Mouse (Mus musculus): ENCODE data around the gene Smim13. TPM values are rescaled to one million over a fixed set of nuclear protein-coding genes. Genes with fewer than 3 reads are reported as not detected.
"Not testable (repeated sequence)": the region's sequence is repeated elsewhere in the genome, so short reads cannot be mapped to it uniquely, and the experiment has no call there.

The Smim13 gene
- 10 to 100 TPM; 15.5 to 16.4 TPM for total RNA-seq (2021)
- long read RNA-seq, experiment 1, full-length matches to known transcripts = 8 of 11 reads
- long read RNA-seq, experiment 1, partial matches to known transcripts = 0 of 11 reads
- long read RNA-seq, experiment 1, other reads (novel, unspliced or antisense) = 3 of 11 reads
- long read RNA-seq, experiment 2, full-length matches to known transcripts = 32 of 39 reads
- long read RNA-seq, experiment 2, partial matches to known transcripts = 0 of 39 reads
- long read RNA-seq, experiment 2, other reads (novel, unspliced or antisense) = 7 of 39 reads

DNA sequence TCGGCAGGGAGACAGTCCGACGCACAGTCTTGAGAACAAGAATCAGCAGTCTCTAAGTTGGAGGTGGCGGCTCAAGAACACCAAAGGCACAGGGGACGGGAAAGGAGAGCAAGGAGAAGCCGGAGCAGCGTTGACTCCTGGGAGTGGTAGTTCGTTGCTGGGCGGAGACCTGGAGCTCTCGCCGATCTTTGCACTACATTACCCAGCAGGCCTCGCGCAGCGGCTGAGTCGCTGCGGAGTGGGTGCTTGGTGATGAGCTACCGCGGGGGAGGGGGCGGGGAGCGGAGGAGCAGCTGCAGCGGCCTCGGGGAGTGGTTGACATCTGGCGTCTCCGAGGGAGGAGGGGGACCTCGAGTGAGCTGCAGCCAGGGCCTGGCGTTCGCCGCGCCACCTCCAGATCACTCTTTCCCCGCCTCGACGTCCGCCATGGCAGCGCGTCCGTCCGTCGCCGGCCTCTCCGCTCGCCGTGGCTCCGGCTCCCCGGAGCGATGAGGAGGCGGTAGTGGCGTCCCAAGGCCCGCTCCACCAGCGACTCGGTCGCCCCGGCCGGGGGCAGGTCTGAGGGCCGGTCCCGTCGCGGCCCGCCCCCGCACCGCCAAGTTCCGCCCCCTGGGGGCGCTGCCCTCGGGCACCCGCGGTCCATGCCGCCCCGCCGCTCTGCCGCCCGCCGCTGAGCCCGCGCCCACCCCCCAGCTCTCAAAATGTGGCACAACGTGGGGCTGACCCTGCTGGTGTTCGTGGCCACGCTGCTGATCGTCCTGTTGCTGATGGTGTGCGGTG, at the start of gene Smim13:
Smim13 (plus strand) TSS at position 307 of the 780 bp plus-strand sequence.
- peak; percentile 72 to 79 for DNase-seq (ENCODE audit: low spot score in 2 of 2)

- no peak for DNase-seq (ENCODE audit: low spot score in 2 of 2)
Measured at GRCm38 (mm10) chr13:41200861-41201260, 48.8 kb upstream of the Smim13 start.

DNA sequence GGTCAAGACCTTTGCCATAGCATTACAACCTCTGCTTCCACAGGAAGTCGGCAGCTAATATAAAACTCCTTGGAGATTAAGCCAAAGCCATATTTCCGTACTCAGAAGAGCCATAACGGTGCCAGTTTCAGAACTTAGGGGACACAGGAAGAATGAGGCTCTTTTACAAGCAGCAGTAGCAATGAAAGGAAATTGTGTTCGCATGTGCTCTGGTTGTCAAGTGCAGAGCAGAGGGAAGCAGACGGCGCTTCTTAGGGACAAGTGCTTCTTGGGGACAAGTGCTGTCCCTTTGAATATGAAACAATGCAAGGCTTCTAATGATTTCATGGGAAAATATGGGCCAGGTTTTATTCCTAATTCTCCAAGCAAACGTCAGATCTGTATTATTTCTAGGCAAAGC, 46.4 kb upstream of the Smim13 start:
- no peak for DNase-seq (ENCODE audit: low spot score in 2 of 2)

GRCm38 (mm10) chr13:41203691-41204090, 46.0 kb upstream of the Smim13 start:
- DNase-seq (ENCODE audit: low spot score in 2 of 2) = no peak

DNA sequence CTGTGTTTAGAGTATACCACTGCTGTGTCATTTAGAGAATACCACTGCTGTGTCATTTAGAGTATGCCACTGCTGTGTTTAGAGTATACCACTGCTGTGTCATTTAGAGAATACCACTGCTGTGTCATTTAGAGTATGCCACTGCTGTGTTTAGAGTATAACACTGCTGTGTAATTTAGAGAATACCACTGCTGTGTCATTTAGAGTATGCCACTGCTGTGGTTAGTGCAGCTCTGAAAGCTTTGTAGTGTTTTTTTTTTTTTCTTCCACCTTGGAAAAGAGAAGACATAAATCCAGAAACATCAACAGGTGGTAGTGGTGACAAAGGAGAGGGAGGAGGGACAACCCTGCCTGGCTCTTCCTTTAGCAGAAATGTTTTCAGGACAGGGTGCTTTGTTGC, 44.1 kb upstream of the Smim13 start:
- DNase-seq (ENCODE audit: low spot score in 2 of 2) = not testable (repeated sequence)

GRCm38 (mm10) chr13:41206241-41206640, 43.4 kb upstream of the Smim13 start:
- no peak for DNase-seq (ENCODE audit: low spot score in 2 of 2)

- no peak for DNase-seq (ENCODE audit: low spot score in 2 of 2)
Measured at GRCm38 (mm10) chr13:41211276-41211675, 38.4 kb upstream of the Smim13 start.

- DNase-seq (ENCODE audit: low spot score in 2 of 2) = no peak
Measured at GRCm38 (mm10) chr13:41212558-41213322, 36.9 kb upstream of the Smim13 start.

DNA sequence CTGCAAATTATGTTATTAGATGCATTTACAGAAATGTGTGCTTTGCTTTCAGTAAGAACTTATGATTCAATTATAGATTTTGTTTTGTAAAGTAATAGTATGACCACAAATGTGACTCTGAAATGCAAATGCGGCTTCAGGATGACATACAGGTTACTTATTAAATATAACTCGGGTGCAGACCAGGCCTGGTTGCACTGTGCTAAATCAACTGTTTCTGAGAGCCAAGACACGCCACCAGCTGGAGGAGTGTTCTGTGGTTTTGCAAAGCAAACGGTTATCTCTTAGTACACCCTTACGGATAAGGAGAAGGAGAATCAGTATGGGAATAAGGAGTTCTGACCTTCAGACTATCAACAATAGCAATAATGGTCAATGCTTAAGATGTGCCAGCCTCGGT, 34.0 kb upstream of the Smim13 start:
- no peak for DNase-seq (ENCODE audit: low spot score in 2 of 2)

GRCm38 (mm10) chr13:41216236-41216635, 33.4 kb upstream of the Smim13 start:
- no peak for DNase-seq (ENCODE audit: low spot score in 2 of 2)

GRCm38 (mm10) chr13:41219056-41219455, 30.6 kb upstream of the Smim13 start:
- DNase-seq (ENCODE audit: low spot score in 2 of 2) = no peak

GRCm38 (mm10) chr13:41219687-41220303, 29.8 kb upstream of the Smim13 start:
- DNase-seq (ENCODE audit: low spot score in 2 of 2) = no peak

DNA sequence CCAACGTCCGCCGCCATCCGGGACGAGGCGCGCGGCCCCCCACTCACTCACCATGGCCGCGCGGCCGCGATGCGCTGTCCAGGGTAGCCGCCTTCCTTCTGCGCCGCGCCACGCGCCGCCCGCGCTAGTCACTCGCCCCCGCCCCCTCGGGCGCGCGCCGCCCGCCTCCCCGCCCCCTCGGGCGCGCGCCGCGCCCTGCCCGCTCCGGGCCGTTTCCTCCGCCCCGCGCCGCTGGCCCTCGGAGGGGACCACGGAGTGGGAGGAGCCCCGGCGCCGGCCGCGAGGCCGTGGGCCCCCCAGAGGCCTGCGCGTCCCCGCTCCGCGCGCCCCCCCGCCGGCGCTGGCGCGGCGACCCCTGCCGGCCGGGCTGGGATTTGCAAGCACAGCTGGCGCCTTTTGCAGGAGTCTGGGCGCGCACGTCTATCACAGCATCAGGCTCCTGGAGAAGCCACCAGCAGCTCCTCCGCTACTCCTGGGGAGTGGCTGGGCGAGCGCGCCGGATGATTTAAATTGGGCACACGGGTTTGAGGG, 29.3 kb upstream of the Smim13 start, which contains the start of gene Elovl2:
Elovl2 (minus strand) TSS at position 102 of the 531 bp plus-strand sequence.
- DNase-seq (ENCODE audit: low spot score in 2 of 2) = peak; percentile 49 to 53

DNA sequence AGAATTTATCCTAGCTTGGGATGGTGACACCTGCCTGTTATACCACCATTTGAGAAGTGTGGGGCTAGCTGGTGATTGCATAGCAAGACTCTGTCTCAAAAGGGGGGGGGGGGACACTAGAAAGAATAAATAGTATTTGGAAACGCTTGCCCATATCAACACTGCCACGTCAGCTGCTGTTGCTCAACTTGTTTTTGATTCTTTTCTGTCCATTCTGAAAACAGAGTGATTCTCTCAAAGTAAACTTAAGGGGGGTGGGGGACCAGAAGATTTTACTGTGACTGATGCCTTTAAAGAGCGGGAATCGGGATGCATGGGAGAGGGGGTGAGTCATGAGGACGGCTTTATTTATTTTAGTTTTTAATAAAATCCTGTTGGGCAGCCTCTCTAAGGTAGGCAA, 23.1 kb upstream of the Smim13 start:
- DNase-seq (ENCODE audit: low spot score in 2 of 2) = no peak

- no peak for DNase-seq (ENCODE audit: low spot score in 2 of 2)
Measured at GRCm38 (mm10) chr13:41228060-41228459, 21.6 kb upstream of the Smim13 start.

DNA sequence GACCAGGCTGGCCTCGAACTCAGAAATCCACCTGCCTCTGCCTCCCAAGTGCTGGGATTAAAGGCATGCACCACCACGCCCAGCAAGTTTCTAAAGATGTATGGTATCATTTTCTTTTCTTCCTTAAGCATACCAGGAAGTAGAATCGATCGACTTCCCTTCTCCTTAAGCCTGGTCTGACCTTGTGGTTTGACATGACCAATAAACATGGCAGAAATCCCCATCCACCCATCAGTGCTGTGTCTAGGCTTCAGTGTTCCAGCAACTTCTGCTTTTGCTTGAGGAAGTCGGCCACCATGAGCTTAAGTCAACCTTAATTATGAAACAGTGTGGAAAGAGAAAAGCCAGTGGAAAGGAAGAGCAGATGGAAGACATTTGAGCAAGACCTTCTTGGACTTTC, 19.4 kb upstream of the Smim13 start:
- no peak for DNase-seq (ENCODE audit: low spot score in 2 of 2)

DNA sequence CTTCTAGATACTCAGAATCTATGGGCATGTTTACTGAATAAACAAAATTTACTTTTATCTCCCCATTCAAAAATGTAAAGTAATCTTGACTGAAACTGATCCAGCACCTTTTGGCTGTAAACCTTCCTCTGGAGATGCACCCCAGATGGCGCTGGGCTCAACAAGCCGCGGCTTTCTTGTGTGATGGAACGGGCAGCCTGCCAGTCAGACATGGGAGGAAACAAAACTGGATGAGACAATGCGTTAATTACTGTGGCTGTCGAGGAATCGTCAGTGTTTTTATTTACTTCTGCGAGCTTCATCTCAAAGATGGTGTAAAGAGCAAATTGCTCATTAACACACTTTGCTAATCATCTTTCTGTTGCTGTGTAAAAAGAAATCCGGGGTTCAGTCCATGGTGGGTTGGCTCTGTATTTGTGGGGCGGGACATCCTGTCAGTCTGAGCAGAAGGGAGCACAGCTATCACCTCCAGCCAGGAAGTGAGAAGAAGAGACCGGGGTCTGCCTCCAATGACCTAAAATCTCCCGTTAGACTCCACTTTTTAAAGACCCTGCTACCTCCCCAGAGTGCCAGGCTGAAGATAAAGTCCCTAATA, 18.2 kb upstream of the Smim13 start:
- DNase-seq (ENCODE audit: low spot score in 2 of 2) = no peak

- DNase-seq (ENCODE audit: low spot score in 2 of 2) = no peak
Measured at GRCm38 (mm10) chr13:41232209-41232608, 17.4 kb upstream of the Smim13 start.

DNA sequence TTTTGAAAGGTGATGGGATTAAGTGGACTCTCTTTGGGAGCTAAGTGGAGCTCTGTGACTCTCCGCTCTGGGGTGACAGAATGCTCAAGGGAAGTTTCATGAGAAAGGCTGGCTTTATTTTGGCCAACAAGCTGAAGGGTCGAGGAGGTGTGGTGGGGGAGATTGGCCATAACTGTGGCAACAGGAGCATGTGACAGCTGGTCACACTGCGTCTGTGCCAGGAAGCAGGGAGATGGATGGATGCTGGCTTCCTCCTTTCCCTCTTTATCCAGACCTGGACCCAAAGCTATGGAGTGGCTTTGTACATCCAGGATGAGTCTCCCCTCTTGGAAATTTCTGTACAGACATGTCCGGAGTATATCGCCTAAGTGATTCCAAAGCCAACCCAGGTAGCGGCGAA, 16.4 kb upstream of the Smim13 start:
- no peak for DNase-seq (ENCODE audit: low spot score in 2 of 2)

GRCm38 (mm10) chr13:41235181-41235580, 14.5 kb upstream of the Smim13 start:
- DNase-seq (ENCODE audit: low spot score in 2 of 2) = no peak

All from adrenal gland, postnatal 4 days (tissue).